Mouse (Mus musculus) frontal cortex, postnatal 14 days (tissue): Measurements from ENCODE around the gene Dync1i1.

Experiments
- DNase-seq, 2 experiments: peaks; one replicate each; pipeline ENCODE4 v3.0.0; 2022; ENCODE audit warnings: low spot score in 2 of 2

The Dync1i1 gene

DNA sequence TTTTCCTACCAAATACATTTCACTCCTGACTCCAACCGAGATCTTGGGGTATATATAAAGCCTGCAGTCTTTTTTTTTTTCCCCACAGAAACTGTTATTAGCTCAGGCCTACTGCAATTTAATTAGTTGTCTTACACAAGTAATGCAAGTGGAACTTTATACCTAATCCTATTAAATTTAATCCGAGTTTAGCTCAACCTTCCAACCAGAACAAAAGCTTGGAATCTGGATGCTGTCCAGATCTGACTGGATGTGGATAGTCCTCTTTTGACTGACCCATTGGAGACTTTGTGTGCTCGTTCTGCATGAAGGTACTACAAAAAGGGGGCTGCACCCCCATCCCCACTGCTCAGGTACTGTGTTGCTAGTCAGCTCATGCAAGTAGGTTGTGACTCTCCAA lies 328.5 kb downstream of the Dync1i1 start:
- no peak for DNase-seq

DNA sequence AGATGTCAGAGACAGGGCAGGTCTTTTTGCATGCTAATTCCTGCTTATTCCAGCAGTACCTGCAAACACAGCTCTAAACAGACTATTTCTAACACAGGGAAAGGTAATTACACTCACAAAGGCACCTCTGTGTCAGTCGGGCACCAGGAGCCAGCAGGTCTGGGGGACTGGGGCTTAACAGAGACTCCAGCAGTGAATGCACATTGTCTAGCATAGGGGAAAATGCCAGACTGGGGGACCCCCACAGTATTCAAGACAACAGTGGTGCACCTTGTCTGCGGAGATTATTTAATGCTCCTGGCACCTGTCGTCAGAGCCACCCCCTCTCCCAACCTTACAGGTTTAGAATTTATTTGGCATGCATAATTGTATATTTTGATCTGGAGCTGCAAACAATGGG lies 333.1 kb downstream of the Dync1i1 start:
- no peak for DNase-seq

DNA sequence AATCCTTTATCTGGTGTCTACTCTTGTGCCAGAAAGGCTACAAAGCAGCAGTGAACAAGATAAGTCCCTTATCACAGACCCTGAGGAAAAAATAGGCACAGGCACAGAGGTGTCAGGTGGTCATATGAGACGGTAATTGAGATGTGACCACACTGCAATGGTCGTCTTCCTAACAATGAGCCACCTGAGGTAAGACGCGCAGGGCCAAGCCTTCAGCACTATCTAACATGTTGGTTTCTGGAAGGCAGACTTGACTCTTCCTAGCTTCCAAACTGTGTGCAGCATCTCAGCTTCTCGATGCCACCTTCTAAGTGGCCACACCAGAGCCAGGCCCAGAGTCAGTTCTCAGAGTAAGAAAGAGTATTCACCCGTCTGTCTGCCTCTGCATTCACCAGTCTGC lies 341.8 kb downstream of the Dync1i1 start:
- no peak for DNase-seq

DNA sequence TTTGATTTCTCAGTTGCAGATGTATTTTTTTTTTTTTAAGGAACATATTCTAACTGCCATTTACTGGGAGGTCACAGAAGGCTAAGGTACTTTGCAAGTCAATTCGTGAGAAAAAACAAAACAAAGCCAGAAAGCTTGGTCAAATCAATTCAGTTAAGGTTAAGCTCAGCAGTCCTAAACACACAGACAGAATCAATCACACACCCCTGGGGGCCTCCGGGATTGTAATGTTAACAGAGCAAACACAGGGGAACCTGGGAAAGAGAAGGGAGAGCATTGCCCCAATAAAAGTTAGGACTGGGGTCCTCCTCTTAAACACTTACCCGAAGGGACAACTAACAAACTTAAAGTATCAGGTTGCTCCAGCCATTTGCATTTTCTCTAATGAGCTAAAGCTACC lies 344.6 kb downstream of the Dync1i1 start:
- no peak for DNase-seq

DNA sequence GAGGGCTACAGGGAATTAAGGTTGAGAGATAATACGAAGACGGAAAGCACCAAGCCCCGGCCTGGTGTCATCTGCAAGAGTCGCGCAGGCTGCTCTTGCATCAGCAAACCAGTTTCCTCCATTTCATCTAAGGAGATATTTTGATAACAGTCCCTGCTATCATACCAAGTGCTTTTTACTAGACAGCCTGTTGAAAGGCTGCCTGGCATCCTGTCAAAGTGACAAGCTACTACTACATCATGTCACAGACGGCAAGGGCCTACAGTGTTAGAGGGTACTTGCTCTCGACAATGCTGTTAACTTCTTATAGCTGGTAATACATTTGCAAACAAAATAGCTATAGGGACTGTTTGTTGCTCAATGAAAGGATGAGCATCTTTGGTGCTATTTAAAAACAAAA lies 345.6 kb downstream of the Dync1i1 start:
- DNase-seq = no peak

DNA sequence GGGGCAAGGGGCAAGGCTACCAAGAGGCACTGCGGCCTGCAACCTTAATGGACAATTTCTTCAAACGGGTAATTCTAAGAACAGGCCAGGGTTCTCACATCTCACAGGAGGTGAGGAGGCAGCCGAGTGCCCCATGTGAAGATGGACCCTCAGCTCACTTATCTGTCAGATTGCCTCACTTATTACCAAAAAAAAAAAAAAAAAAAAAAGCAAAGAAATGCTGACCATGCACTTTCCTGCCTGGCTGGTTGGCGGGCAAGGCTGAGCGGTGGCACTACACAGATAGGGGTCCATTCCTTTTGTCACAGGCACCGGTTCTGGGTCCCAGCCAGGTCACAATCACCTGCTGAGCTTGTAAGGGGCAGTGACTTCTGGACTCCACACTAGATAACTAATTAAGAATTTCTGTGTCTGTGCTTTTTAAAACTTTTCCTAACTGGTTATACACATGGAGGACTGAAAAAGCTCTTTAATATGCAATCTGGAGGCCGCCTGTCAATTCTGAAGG lies 350.6 kb downstream of the Dync1i1 start:
- DNase-seq = no peak

DNA sequence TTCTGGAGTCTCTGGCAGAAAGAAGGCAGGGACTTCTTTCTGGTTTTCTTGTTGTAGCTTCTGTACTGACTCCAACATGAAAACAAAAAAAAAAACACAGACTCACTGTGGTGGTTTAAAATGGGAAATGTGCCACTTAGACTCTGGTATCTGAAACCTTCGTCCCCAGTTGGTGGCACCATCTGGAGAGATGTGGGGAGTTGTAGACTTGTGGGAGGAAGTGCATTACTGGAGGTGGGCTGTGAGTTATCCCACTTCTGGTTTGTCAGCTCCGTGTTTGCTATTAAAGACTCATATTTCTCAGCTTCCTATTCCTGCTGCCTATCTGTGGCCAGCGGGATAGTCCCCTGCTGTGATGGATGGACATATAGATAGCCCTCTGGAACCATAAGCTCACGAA lies 351.8 kb downstream of the Dync1i1 start:
- no peak for DNase-seq
